Mouse (Mus musculus) embryonic fibroblast, embryonic 13.5 days (primary cell): ENCODE results near the gene Crygs.

Experiments used
- CTCF ChIP-seq: IDR thresholded peaks from 2 replicates; pipeline ENCODE4 v1.5.1; 2011; ENCODE audit warnings: mild to moderate bottlenecking, control low read depth, low read length, moderate library complexity, borderline replicate concordance; ENCODE audit not compliant: insufficient read depth
- POLR2A ChIP-seq: IDR thresholded peaks from 2 replicates; pipeline ENCODE4 v1.6.1; 2011; ENCODE audit warnings: low read depth, mild to moderate bottlenecking, control low read depth, low read length, moderate library complexity

DNA sequence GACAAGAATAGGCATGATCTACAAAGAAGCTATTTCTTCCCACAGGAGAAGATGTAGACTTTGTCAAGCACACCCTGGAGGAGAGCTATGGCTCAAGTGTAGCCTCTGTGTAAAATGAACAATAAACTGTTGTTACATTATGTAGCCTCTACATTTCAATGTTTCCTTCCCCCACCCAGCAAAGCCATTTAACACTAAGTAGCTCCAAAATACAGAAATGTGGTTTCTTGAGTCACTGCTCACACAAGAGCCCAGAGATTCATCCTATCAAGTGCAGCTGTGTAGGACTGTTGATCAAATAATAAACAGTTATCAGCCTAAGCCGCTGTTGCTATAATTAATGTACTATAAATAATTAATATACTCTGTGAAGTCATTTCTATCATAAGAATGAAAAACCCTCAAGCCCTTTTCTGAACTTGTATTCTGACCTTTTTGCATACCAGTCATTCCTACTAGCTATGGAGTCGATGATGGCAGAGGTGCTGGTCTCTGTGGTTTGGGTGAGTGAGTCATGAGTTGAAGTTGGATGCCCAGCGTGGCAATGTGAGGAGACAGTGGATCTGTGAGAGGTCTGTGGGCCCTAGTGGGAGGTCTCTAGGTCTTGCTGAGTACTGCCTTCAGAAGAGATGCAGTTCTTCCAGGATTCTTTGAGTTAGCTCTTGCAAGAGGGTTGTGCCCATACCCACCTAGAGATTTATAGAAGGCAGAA is 27.9 kb upstream of the Crygs start:
- TF ChIP-seq CTCF (no peak), POLR2A (no peak)
